ENCODE assay signal across 9 mouse cellular contexts in genomic region chr6:49208297-49208930, GRCm38 (mm10). TPM values are rescaled to one million over a fixed set of nuclear protein-coding genes. Genes with fewer than 3 reads are reported as not detected.
DNase-seq lines count a peak whose midpoint lies in the region; ATAC-seq and TF ChIP-seq lines count a peak whose summit lies in the region.
"Had no signal": no experiment of that assay in that cellular context is flagged by ENCODE, and none has a peak within 500 bp of the region (broad histone marks: within the 10 kb centered on the region; RNA-seq: fewer than 3 reads in every experiment).

No protein-coding gene starts in this region.

- H3K9ac ChIP-seq in midbrain, embryonic 12.5 days (replicated peaks): no peak overlapping the region
- no peak overlapping the region for H3K9ac ChIP-seq in midbrain, embryonic 15.5 days
- H3K9ac ChIP-seq in kidney, postnatal 0 days (ENCODE audit: low read depth, low read length): 0 out of 2 replicates have a peak overlapping the region, but pooled peaks have one; percentile 24
- H3K9ac ChIP-seq: neural tube, embryonic 12.5 days had no signal

- H3K27me3 ChIP-seq in midbrain, embryonic 12.5 days: no peaks in the 10 kb centered on the region
- no peaks in the 10 kb centered on the region for H3K27me3 ChIP-seq in midbrain, embryonic 15.5 days (replicated peaks)
- H3K27me3 ChIP-seq in kidney, postnatal 0 days (ENCODE audit: insufficient read depth, low read length): no peaks in the 10 kb centered on the region
- H3K27me3 ChIP-seq: neural tube, embryonic 12.5 days had no signal

- no peak overlapping the region for H3K4me3 ChIP-seq in midbrain, embryonic 12.5 days
- H3K4me3 ChIP-seq in midbrain, embryonic 15.5 days: no peak overlapping the region
- no peak overlapping the region for H3K4me3 ChIP-seq in kidney, postnatal 0 days (replicated peaks; ENCODE audit: low read depth, low read length)
- H3K4me3 ChIP-seq: neural tube, embryonic 12.5 days had no signal

- no peak overlapping the region for H3K27ac ChIP-seq in midbrain, embryonic 12.5 days (replicated peaks)
- H3K27ac ChIP-seq in midbrain, embryonic 15.5 days: no peak overlapping the region
- peak overlapping the region; percentile 69 for H3K27ac ChIP-seq in kidney, postnatal 0 days
- H3K27ac ChIP-seq: neural tube, embryonic 12.5 days had no signal

- peaks cover 36% of the 10 kb centered on the region for H3K4me1 ChIP-seq in midbrain, embryonic 12.5 days
- peaks cover 37% of the 10 kb centered on the region for H3K4me1 ChIP-seq in midbrain, embryonic 15.5 days
- H3K4me1 ChIP-seq in kidney, postnatal 0 days (replicated peaks; ENCODE audit: insufficient read depth, low read length): peaks cover 15% of the 10 kb centered on the region

- peak; percentile 75 for TF ChIP-seq CTCF in kidney, postnatal 0 days (IDR thresholded peaks at IDR 0.05; ENCODE audit: low read depth)

- peaks cover 41% of the 10 kb centered on the region for H3K36me3 ChIP-seq in midbrain, embryonic 12.5 days
- H3K36me3 ChIP-seq in midbrain, embryonic 15.5 days (replicated peaks): no peaks in the 10 kb centered on the region
- H3K36me3 ChIP-seq in kidney, postnatal 0 days (ENCODE audit: insufficient read depth, low read length): no peaks in the 10 kb centered on the region

- ATAC-seq in midbrain, embryonic 12.5 days (ENCODE audit: low FRiP score, low read depth): no peak
- no peak for ATAC-seq in midbrain, embryonic 15.5 days (replicated peaks)
- ATAC-seq in kidney, postnatal 0 days (replicated peaks; ENCODE audit: low FRiP score, low read depth): no peak

- no peaks in the 10 kb centered on the region for H3K9me3 ChIP-seq in midbrain, embryonic 12.5 days
- H3K9me3 ChIP-seq in midbrain, embryonic 15.5 days: no peaks in the 10 kb centered on the region
- no peaks in the 10 kb centered on the region for H3K9me3 ChIP-seq in kidney, postnatal 0 days (replicated peaks; ENCODE audit: low read length)
- H3K9me3 ChIP-seq: neural tube, embryonic 12.5 days had no signal

- H3K4me2 ChIP-seq in midbrain, embryonic 12.5 days (replicated peaks): 0 out of 2 replicates have a peak overlapping the region, but pooled peaks have one; percentile 0
- H3K4me2 ChIP-seq in midbrain, embryonic 15.5 days: no peak overlapping the region
- H3K4me2 ChIP-seq in kidney, postnatal 0 days (ENCODE audit: low read length): peak overlapping the region; percentile 36
- H3K4me2 ChIP-seq: neural tube, embryonic 12.5 days had no signal

- WGBS in midbrain, embryonic 12.5 days: 87% methylated on average over 8 of the region's 8 CpGs
- 75% methylated on average over 8 of the region's 8 CpGs for WGBS in midbrain, embryonic 15.5 days
- 57% methylated on average over 8 of the region's 8 CpGs for WGBS in kidney, postnatal 0 days

- DNase-seq in cerebellum, postnatal 10 days: peak; percentile 49 to 59
- DNase-seq in cerebellum, adult 11-12 months: no peak
- DNase-seq in kidney, postnatal 0 days (ENCODE audit: low spot score): peak; percentile 78
- peak; percentile 75 for DNase-seq in thymus, postnatal 0 days (ENCODE audit: low spot score)
- DNase-seq in frontal cortex, postnatal 25 days (ENCODE audit: low spot score in 2 of 2): no peak
- DNase-seq in spleen, postnatal 4 days (ENCODE audit: low spot score in 2 of 2): no peak

RNA-seq across cellular contexts. Expression of gene Igf2bp3, which starts 6.3 kb away (rescaled TPM):
- 114 and 122 TPM in 2 replicates for polyA plus RNA-seq in midbrain, embryonic 12.5 days (2016; fragmentation: Nextera tagmentation; extraction: Ambion mirVana)
- polyA plus RNA-seq in midbrain, embryonic 15.5 days (2015; fragmentation: Nextera tagmentation; extraction: Ambion mirVana): 25.2 and 26.9 TPM in 2 replicates
- 20.5 and 20.6 TPM in 2 replicates for polyA plus RNA-seq in kidney, postnatal 0 days (2015; fragmentation: Nextera tagmentation; extraction: Ambion mirVana)
- polyA plus RNA-seq in thymus, postnatal 0 days (2015; fragmentation: Nextera tagmentation; extraction: Ambion mirVana): 59.2 and 71.3 TPM in 2 replicates

RNA-seq across cellular contexts. Expression of gene Tra2a, which starts 55.4 kb away (rescaled TPM):
- polyA plus RNA-seq in midbrain, embryonic 12.5 days (2016; fragmentation: Nextera tagmentation; extraction: Ambion mirVana): 160 and 162 TPM in 2 replicates
- polyA plus RNA-seq in midbrain, embryonic 15.5 days (2015; fragmentation: Nextera tagmentation; extraction: Ambion mirVana): 123 and 128 TPM in 2 replicates
- 60.9 and 69.0 TPM in 2 replicates for polyA plus RNA-seq in kidney, postnatal 0 days (2015; fragmentation: Nextera tagmentation; extraction: Ambion mirVana)
- 90.5 and 99.0 TPM in 2 replicates for polyA plus RNA-seq in thymus, postnatal 0 days (2015; fragmentation: Nextera tagmentation; extraction: Ambion mirVana)

Comparison
In these comparisons a context has a peak if more than half of its experiments do, and no peak if none do; other contexts are left out.
1. DNase-seq: peak in cerebellum, postnatal 10 days (2 of 2), kidney, postnatal 0 days (single experiment) and thymus, postnatal 0 days (single experiment); none in cerebellum, adult 11-12 months (single experiment), frontal cortex, postnatal 25 days (0 of 2) and spleen, postnatal 4 days (0 of 2).